Mouse (Mus musculus): ENCODE results near the gene Trim25. TPM values are rescaled to one million over a fixed set of nuclear protein-coding genes. Genes with fewer than 3 reads are reported as not detected.

The Trim25 gene
- polyA plus RNA-seq, 1 experiment from 2014 or later: 13.2 TPM

DNA sequence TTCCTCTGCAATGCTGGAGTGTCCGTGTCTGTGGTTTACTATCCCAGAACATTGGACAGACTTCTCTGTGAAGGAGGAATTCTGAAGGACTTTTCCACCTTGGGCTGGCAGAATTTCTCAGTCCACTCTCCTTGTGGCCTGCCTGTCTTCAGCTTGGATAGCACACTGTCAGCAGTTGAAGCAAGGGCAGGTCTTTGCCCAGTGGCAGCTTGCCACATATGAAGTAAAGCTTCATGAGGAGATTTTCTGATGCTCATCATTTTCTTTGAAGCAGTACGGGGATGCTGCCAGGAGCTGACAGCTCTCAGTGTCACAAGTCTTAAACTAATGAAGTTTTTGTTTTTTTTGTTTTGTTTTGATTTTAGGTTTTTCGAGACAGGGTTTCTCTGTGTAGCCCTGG is 40.3 kb upstream of the Trim25 start:
- Histone ChIP-seq H3K9me3 (ENCODE audit: control insufficient read depth, low read length) (no peaks in the 10 kb centered on the region), H3K4me2 (replicated peaks; ENCODE audit: low read depth, low read length) (no peak overlapping the region), H3K9ac (ENCODE audit: low read depth, low read length) (no peak overlapping the region), H3K4me1 (ENCODE audit: control insufficient read depth, insufficient read depth, low read length) (0 out of 2 replicates have a peak, but pooled peaks cover 4% of the 10 kb centered on the region), H3K4me3 (ENCODE audit: low read length) (no peak overlapping the region), H3K36me3 (ENCODE audit: control insufficient read depth, insufficient read depth, low read length) (no peaks in the 10 kb centered on the region), H3K27me3 (ENCODE audit: control insufficient read depth, insufficient read depth, low read length) (no peaks in the 10 kb centered on the region), H3K27ac (ENCODE audit: low read depth, low read length) (no peak overlapping the region)
- no peak for ATAC-seq (ENCODE audit: low FRiP score, low TSS enrichment)
- WGBS: 87% methylated on average over 3 of the region's 3 CpGs

DNA sequence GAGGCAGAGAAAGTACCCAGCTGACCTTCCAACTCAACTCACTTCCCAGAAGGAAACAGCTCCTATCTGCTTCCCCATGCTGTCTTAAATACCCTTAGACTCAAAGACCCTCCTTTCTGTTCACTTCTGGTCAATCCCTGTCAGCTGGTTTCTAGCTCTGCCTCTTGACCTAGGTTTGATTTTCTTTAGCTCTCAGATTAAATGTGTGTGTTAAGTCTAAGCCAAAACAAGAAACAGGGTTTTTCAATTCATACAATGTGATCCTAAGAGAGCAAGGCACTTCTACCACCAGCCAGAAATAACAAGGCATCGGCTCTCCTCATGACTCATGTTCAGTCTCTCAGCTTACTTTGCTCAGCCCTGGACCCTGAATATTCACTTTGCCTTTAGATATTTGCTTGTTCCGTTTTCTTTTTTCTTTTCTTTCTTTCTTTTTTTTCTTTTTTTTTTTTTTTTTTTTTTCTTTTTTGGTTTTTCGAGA is 32.3 kb upstream of the Trim25 start, which contains the start of gene Elobl:
TSS of gene Elobl (minus strand) at position 51 of the 481 bp plus-strand sequence.
- H3K9ac ChIP-seq (ENCODE audit: low read depth, low read length): no peak within 1 kb of the TSS
- no peak for ATAC-seq (ENCODE audit: low FRiP score, low TSS enrichment)

DNA sequence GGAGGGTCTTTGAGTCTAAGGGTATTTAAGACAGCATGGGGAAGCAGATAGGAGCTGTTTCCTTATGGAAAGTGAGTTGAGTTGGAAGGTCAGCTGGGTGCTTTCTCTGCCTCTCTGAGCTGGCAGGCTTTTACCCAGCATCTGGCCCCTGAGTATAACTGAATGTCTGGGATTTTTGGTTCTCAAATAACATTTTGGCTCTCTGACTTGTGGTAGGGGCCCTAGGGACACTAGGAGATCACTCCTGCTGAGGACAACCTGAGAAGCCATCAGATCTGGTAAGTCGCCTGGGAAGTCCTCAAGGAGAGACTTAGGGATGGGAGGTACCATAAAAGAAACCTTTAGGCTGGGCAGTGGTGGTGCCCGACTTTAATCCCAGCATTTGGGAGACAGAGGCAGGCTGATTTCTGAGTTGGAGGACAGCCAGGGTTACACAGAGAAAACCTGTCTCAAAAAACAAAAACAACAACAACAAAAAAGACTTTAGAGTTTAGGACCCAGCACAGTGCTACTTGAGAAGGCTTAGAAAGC is 28.9 kb upstream of the Trim25 start, which contains the start of gene Coil:
TSS of gene Coil (plus strand) at position 51 of the 531 bp plus-strand sequence.
- peaks cover 6% of the 10 kb centered on the region; the same call in 1 of the 2 replicates for H3K4me1 ChIP-seq (ENCODE audit: control insufficient read depth, insufficient read depth, low read length)
- WGBS: 34% methylated on average over 2 of the region's 2 CpGs
- no peaks in the 10 kb centered on the region for H3K9me3 ChIP-seq (ENCODE audit: control insufficient read depth, low read length)
- H3K9ac ChIP-seq (ENCODE audit: low read depth, low read length): no peak within 1 kb of the TSS
- no peak within 1 kb of the TSS for H3K4me3 ChIP-seq (ENCODE audit: low read length)
- H3K27me3 ChIP-seq (ENCODE audit: control insufficient read depth, insufficient read depth, low read length): no peaks in the 10 kb centered on the region
- no peak for ATAC-seq (ENCODE audit: low FRiP score, low TSS enrichment)
- no peak within 1 kb of the TSS for H3K4me2 ChIP-seq (replicated peaks; ENCODE audit: low read depth, low read length)
- H3K27ac ChIP-seq (ENCODE audit: low read depth, low read length): no peak within 1 kb of the TSS
- H3K36me3 ChIP-seq (ENCODE audit: control insufficient read depth, insufficient read depth, low read length): no peaks in the 10 kb centered on the region

More for the DNA sequence above, 32.3 kb upstream of the Trim25 start, which contains the start of gene Elobl:
- H3K4me2 ChIP-seq (replicated peaks; ENCODE audit: low read depth, low read length): no peak within 1 kb of the TSS
- H3K4me3 ChIP-seq (ENCODE audit: low read length): no peak within 1 kb of the TSS
- 92% methylated on average over 2 of the region's 3 CpGs for WGBS
- H3K27me3 ChIP-seq (ENCODE audit: control insufficient read depth, insufficient read depth, low read length): no peaks in the 10 kb centered on the region
- H3K36me3 ChIP-seq (ENCODE audit: control insufficient read depth, insufficient read depth, low read length): no peaks in the 10 kb centered on the region
- H3K27ac ChIP-seq (ENCODE audit: low read depth, low read length): no peak within 1 kb of the TSS
- H3K9me3 ChIP-seq (ENCODE audit: control insufficient read depth, low read length): no peaks in the 10 kb centered on the region
- H3K4me1 ChIP-seq (ENCODE audit: control insufficient read depth, insufficient read depth, low read length): no peaks in the 10 kb centered on the region

DNA sequence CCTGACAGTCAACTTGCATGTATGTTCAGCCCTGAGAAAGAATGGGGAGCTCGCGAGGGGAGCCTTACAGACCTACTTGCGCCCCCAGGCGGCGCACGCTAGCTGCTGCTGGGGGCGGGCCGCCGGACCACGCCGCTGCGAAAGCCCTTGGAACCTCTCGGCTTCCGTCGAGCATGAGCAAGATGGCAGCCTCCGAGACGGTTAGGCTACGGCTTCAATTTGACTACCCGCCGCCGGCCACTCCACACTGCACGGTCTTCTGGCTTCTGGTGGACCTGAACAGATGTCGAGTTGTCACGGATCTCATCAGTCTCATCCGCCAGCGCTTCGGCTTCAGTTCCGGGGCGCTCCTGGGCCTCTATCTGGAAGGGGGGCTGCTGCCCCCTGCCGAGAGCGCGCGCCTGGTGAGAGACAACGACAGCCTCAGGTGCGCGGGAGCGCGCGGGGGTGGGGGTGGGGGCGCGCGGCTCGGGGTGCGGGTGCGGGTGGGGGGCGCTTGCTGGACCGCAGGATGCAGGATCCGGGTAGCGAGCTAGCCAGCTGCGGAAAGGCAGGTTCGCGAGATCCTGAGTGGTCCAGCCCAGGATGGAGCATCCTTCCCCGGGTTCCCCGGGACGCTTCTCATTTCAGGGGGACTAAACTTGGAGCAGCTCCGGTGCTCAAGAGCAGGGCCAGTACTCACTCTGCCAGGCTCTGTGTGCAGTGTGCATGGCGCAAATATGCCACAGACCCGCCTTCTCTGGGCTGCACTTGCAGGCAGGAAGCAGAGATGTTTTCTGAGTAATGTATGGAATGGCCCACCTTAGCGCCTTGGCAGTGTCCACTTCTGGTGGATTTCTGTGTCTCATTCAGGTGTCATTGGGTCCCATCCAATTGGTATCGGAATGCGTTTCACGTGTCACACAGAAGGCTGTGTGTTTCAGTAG is 25.1 kb upstream of the Trim25 start:
- ATAC-seq (ENCODE audit: low FRiP score, low TSS enrichment): peak; percentile 86
- Histone ChIP-seq H3K36me3 (ENCODE audit: control insufficient read depth, insufficient read depth, low read length) (no peaks in the 10 kb centered on the region), H3K9me3 (ENCODE audit: control insufficient read depth, low read length) (no peaks in the 10 kb centered on the region), H3K27ac (ENCODE audit: low read depth, low read length) (peak overlapping the region; percentile 78), H3K4me3 (ENCODE audit: low read length) (peak overlapping the region; percentile 60), H3K4me2 (replicated peaks; ENCODE audit: low read depth, low read length) (peak overlapping the region; percentile 76), H3K27me3 (ENCODE audit: control insufficient read depth, insufficient read depth, low read length) (no peaks in the 10 kb centered on the region), H3K4me1 (ENCODE audit: control insufficient read depth, insufficient read depth, low read length) (peaks cover 6% of the 10 kb centered on the region; the same call in 1 of the 2 replicates), H3K9ac (ENCODE audit: low read depth, low read length) (peak overlapping the region; percentile 61)
- WGBS: under 1% methylated on average over 57 of the region's 62 CpGs

DNA sequence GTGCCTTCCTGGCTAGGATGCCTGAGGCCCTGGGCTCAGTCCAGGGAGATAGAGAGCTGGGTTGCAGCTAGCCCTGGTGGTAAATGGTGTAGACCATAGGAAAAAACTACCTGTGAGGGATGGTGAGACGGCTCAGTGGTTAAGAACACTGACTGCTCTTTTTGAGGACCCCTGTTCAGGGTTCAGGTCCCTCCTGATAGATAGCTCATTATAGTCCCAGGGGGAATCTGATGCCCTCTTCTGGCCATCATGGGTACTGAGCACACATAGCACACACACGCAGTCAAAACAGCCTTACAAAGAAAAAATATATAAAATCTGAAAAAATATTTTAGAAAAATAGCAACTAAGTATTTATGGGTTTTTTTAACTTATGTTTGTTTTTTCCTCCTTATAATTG is 22.9 kb upstream of the Trim25 start:
- WGBS: 93% methylated on average over 2 of the region's 2 CpGs
- Histone ChIP-seq H3K9ac (ENCODE audit: low read depth, low read length) (no peak overlapping the region), H3K4me2 (replicated peaks; ENCODE audit: low read depth, low read length) (no peak overlapping the region), H3K9me3 (ENCODE audit: control insufficient read depth, low read length) (no peaks in the 10 kb centered on the region), H3K27me3 (ENCODE audit: control insufficient read depth, insufficient read depth, low read length) (no peaks in the 10 kb centered on the region), H3K4me3 (ENCODE audit: low read length) (no peak overlapping the region), H3K36me3 (ENCODE audit: control insufficient read depth, insufficient read depth, low read length) (0 out of 2 replicates have a peak, but pooled peaks cover 3% of the 10 kb centered on the region), H3K4me1 (ENCODE audit: control insufficient read depth, insufficient read depth, low read length) (peaks cover 6% of the 10 kb centered on the region; the same call in 1 of the 2 replicates), H3K27ac (ENCODE audit: low read depth, low read length) (no peak overlapping the region)
- no peak for ATAC-seq (ENCODE audit: low FRiP score, low TSS enrichment)

DNA sequence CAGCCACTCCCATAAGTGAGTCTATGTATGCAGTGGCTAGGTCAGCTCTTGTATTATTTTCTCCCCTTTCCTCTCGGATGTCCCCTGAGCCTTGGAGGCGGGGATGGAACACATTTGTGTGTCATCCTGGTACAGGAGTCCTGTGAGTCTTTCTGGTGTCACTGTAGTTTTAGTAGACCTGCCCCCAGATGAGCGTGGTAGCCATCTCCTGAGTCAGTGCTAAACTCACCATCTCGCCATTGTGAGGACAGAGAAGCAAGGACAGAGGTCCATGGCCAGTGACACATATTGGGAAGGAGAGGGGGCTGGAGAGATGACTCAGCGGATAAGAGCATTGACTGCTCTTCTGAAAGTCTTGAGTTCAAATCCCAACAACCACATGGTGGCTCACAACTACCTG is 22.0 kb upstream of the Trim25 start:
- Histone ChIP-seq H3K36me3 (ENCODE audit: control insufficient read depth, insufficient read depth, low read length) (0 out of 2 replicates have a peak, but pooled peaks cover 7% of the 10 kb centered on the region), H3K9me3 (ENCODE audit: control insufficient read depth, low read length) (no peaks in the 10 kb centered on the region), H3K4me1 (ENCODE audit: control insufficient read depth, insufficient read depth, low read length) (peaks cover 6% of the 10 kb centered on the region; the same call in 1 of the 2 replicates), H3K9ac (ENCODE audit: low read depth, low read length) (no peak overlapping the region), H3K4me3 (ENCODE audit: low read length) (no peak overlapping the region), H3K27me3 (ENCODE audit: control insufficient read depth, insufficient read depth, low read length) (no peaks in the 10 kb centered on the region), H3K27ac (ENCODE audit: low read depth, low read length) (no peak overlapping the region), H3K4me2 (replicated peaks; ENCODE audit: low read depth, low read length) (no peak overlapping the region)
- WGBS: 94% methylated on average over 5 of the region's 5 CpGs
- no peak for ATAC-seq (ENCODE audit: low FRiP score, low TSS enrichment)

DNA sequence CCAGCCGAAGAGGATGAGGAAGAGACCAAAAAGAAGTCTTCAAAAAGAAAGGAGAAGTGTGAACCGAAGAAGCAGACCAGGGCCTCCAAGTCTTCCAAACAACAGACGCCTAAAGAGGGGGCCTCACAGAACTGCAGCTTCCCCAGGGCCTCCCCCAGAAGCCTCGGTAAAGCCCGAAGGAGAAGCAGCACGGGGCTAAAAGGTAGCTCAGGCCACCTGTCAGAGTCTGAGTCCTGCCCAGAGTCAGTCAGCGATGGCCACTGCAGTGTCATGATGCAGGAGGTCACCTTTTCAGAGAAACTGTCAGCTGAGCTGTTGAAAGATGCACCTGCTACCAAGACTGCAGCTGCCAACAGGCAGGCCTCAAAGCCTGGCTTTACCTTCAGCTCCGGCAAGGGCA is 17.8 kb upstream of the Trim25 start:
- H3K9ac ChIP-seq (ENCODE audit: low read depth, low read length): no peak overlapping the region
- H3K4me2 ChIP-seq (replicated peaks; ENCODE audit: low read depth, low read length): no peak overlapping the region
- WGBS: 90% methylated on average over 8 of the region's 8 CpGs

DNA sequence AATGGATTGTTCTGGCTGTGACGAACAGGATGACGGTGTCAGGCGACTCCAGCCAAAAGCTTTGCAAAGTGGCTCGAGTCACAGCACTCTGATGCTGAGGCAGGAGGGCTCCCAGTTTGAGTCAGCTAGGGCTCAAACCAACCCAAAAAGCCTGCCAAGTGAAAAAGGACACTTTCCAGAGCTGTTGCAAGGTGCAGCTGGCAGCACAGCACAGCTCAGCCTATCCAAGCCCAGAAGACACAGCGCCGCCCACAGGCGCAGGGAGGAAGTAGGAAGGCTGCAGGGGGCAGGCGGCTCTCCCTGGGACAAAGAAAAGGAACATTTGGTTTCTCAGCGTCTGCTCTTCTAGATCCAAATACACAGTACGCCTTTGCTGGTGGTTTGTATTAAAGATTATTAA is 12.6 kb upstream of the Trim25 start:
- no peak overlapping the region for H3K4me2 ChIP-seq (replicated peaks; ENCODE audit: low read depth, low read length)
- no peak for ATAC-seq (ENCODE audit: low FRiP score, low TSS enrichment)
- no peaks in the 10 kb centered on the region for H3K27me3 ChIP-seq (ENCODE audit: control insufficient read depth, insufficient read depth, low read length)
- H3K27ac ChIP-seq (ENCODE audit: low read depth, low read length): no peak overlapping the region
- H3K4me3 ChIP-seq (ENCODE audit: low read length): no peak overlapping the region
- peaks cover 43% of the 10 kb centered on the region for H3K36me3 ChIP-seq (ENCODE audit: control insufficient read depth, insufficient read depth, low read length)
- WGBS: 85% methylated on average over 10 of the region's 10 CpGs
- H3K9me3 ChIP-seq (ENCODE audit: control insufficient read depth, low read length): no peaks in the 10 kb centered on the region
- no peak overlapping the region for H3K9ac ChIP-seq (ENCODE audit: low read depth, low read length)
- H3K4me1 ChIP-seq (ENCODE audit: control insufficient read depth, insufficient read depth, low read length): no peaks in the 10 kb centered on the region

More for the DNA sequence above, 17.8 kb upstream of the Trim25 start:
- H3K27me3 ChIP-seq (ENCODE audit: control insufficient read depth, insufficient read depth, low read length): no peaks in the 10 kb centered on the region
- H3K4me1 ChIP-seq (ENCODE audit: control insufficient read depth, insufficient read depth, low read length): no peaks in the 10 kb centered on the region
- ATAC-seq (ENCODE audit: low FRiP score, low TSS enrichment): no peak
- no peaks in the 10 kb centered on the region for H3K9me3 ChIP-seq (ENCODE audit: control insufficient read depth, low read length)
- no peak overlapping the region for H3K4me3 ChIP-seq (ENCODE audit: low read length)
- no peak overlapping the region for H3K27ac ChIP-seq (ENCODE audit: low read depth, low read length)
- H3K36me3 ChIP-seq (ENCODE audit: control insufficient read depth, insufficient read depth, low read length): peaks cover 33% of the 10 kb centered on the region

DNA sequence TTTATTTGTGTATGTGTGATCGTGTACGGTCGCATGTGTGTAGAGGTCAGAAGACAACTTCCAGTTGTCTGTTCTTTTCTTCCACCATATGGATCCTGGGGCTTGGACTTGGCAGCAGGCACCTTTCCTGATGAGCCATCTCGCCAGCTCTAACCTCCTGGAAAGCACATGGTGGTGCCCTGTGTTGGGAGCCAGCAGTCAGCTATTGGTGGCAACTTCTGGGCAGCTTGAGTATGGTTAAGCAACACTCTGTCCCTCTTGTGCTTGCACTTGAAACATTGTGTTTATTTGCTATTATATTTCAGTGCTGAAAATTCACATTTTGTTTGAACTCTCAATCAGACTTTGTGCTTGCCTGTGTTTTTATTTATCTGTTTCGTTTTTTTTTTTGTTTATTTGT is 10.2 kb upstream of the Trim25 start:
- Histone ChIP-seq H3K4me3 (ENCODE audit: low read length) (no peak overlapping the region), H3K36me3 (ENCODE audit: control insufficient read depth, insufficient read depth, low read length) (peaks cover 30% of the 10 kb centered on the region), H3K27me3 (ENCODE audit: control insufficient read depth, insufficient read depth, low read length) (no peaks in the 10 kb centered on the region), H3K4me2 (replicated peaks; ENCODE audit: low read depth, low read length) (no peak overlapping the region), H3K4me1 (ENCODE audit: control insufficient read depth, insufficient read depth, low read length) (no peaks in the 10 kb centered on the region), H3K27ac (ENCODE audit: low read depth, low read length) (no peak overlapping the region), H3K9ac (ENCODE audit: low read depth, low read length) (no peak overlapping the region), H3K9me3 (ENCODE audit: control insufficient read depth, low read length) (no peaks in the 10 kb centered on the region)
- ATAC-seq (ENCODE audit: low FRiP score, low TSS enrichment): no peak
- WGBS: 78% methylated on average over 5 of the region's 5 CpGs
